Mouse (Mus musculus) embryo, embryonic 11.5 days (tissue): ENCODE data around the gene Man2a1.

Experiments used
- DNase-seq: peaks from one replicate; pipeline ENCODE4 v3.0.0-alpha.2; 2012; ENCODE audit warnings: low read depth, low spot score

The Man2a1 gene

GRCm38 (mm10) chr17:64698516-64698915 is 98.0 kb downstream of the Man2a1 start:
- no peak for DNase-seq

- no peak for DNase-seq
Measured at GRCm38 (mm10) chr17:64703649-64704230, 103.2 kb downstream of the Man2a1 start.

- DNase-seq, result no peak
Measured at GRCm38 (mm10) chr17:64707529-64707928, 107.0 kb downstream of the Man2a1 start.

- no peak for DNase-seq
Measured at GRCm38 (mm10) chr17:64716318-64716717, 115.8 kb downstream of the Man2a1 start.

- no peak for DNase-seq
Measured at GRCm38 (mm10) chr17:64719760-64720159, 119.2 kb downstream of the Man2a1 start.

GRCm38 (mm10) chr17:64721112-64721511 is 120.6 kb downstream of the Man2a1 start:
- no peak for DNase-seq

- no peak for DNase-seq
Measured at GRCm38 (mm10) chr17:64723162-64723561, 122.6 kb downstream of the Man2a1 start.

GRCm38 (mm10) chr17:64725214-64725613 is 124.7 kb downstream of the Man2a1 start:
- no peak for DNase-seq

GRCm38 (mm10) chr17:64726032-64726431 is 125.5 kb downstream of the Man2a1 start:
- DNase-seq, result no peak

- no peak for DNase-seq
Measured at GRCm38 (mm10) chr17:64735492-64735891, 135.0 kb downstream of the Man2a1 start.

- DNase-seq, result no peak
Measured at GRCm38 (mm10) chr17:64737918-64738317, 137.4 kb downstream of the Man2a1 start.

GRCm38 (mm10) chr17:64739129-64739528 is 138.6 kb downstream of the Man2a1 start:
- no peak for DNase-seq

- DNase-seq, result no peak
Measured at GRCm38 (mm10) chr17:64742715-64743605, 142.4 kb downstream of the Man2a1 start.

- DNase-seq, result no peak
Measured at GRCm38 (mm10) chr17:64743606-64744300, 143.2 kb downstream of the Man2a1 start.

- DNase-seq, result no peak
Measured at GRCm38 (mm10) chr17:64746637-64747225, 146.2 kb downstream of the Man2a1 start.

- DNase-seq, result no peak
Measured at GRCm38 (mm10) chr17:64747461-64747860, 146.9 kb downstream of the Man2a1 start.

GRCm38 (mm10) chr17:64748131-64748530 is 147.6 kb downstream of the Man2a1 start:
- DNase-seq, result no peak

GRCm38 (mm10) chr17:64749146-64749545 is 148.6 kb downstream of the Man2a1 start:
- no peak for DNase-seq

- DNase-seq, result no peak
Measured at GRCm38 (mm10) chr17:64751249-64751648, 150.7 kb downstream of the Man2a1 start.

- no peak for DNase-seq
Measured at GRCm38 (mm10) chr17:64752126-64753019, 151.8 kb downstream of the Man2a1 start.

GRCm38 (mm10) chr17:64753507-64753906 is 153.0 kb downstream of the Man2a1 start:
- DNase-seq, result no peak
